Mouse (Mus musculus): ENCODE data around the gene Pbx4. TPM values are rescaled to one million over a fixed set of nuclear protein-coding genes. Genes with fewer than 3 reads are reported as not detected.

Pbx4 gene
- 10.1 and 11.4 TPM in 2 replicates for polyA plus RNA-seq (2015; fragmentation: Nextera tagmentation; extraction: Ambion mirVana)

DNA sequence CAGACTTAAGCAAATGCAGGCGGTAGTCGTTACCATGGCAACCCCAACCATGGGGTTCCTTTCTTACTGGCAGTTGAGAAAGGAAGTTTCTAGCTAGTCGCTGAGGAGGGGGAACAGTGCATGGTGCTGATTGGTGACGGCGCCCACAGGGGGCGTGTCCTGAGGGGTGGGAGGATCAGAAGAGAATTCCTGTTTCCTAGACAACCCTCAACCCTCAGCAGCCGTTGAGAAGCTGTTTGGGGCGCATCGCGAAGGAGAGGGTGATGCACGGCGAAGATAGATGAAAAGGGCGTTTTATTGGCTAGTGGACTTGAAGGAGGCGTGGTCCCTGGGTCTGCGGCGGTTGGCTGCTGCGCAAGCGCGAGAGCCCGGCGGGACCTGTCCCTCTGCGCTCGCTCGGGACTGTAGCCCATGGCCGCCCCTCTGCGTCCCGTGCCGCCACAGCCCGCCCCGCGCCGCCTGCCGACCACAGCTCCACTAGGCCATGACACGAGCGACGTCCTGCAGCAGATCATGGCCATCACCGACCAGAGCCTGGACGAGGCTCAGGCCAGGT is at the start of gene Pbx4:
Gene Pbx4 (plus strand): TSS at position 194 of the 556 bp plus-strand sequence.
- Histone ChIP-seq H3K27me3 (no peaks in the 10 kb centered on the region), H3K36me3 (no peaks in the 10 kb centered on the region), H3K27ac (peak within 1 kb of the TSS; percentile 44; the same call in 1 of the 2 replicates), H3K4me3 (peak within 1 kb of the TSS; percentile 56), H3K9ac (peak within 1 kb of the TSS; percentile 60), H3K4me1 (peaks cover 7% of the 10 kb centered on the region), H3K9me3 (no peaks in the 10 kb centered on the region), H3K4me2 (peak within 1 kb of the TSS; percentile 98)
- peak; percentile 96 for ATAC-seq (ENCODE audit: borderline replicate concordance, extremely low read depth, low FRiP score, low TSS enrichment)
- under 1% methylated on average over 38 of the region's 38 CpGs for WGBS

DNA sequence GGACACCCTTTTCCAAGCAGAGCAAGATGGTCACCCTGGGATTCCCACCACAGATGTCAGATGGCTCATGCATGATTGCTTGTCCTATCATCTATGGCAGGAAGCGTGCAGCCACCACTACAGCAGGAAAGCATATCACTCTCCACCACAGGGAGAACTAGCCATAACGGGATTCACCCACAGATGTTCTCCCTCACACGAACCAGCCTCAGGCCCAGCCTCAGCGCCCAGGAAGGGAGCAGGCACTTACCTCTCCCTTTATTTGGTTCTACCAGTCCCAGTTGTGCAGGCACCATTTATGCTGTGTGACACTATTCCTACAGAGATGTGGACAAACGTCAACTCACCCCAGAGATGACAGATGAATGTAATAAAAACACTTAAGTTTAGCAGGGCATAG is 43.2 kb upstream of the Pbx4 start:
- ATAC-seq (ENCODE audit: borderline replicate concordance, extremely low read depth, low FRiP score, low TSS enrichment): no peak
- H3K4me3 ChIP-seq: no peak overlapping the region
- no peak overlapping the region for H3K27ac ChIP-seq
- H3K36me3 ChIP-seq: peaks cover 10% of the 10 kb centered on the region
- WGBS: 89% methylated on average over 5 of the region's 5 CpGs
- H3K9ac ChIP-seq: no peak overlapping the region
- H3K4me1 ChIP-seq: peaks cover 23% of the 10 kb centered on the region
- no peak overlapping the region for H3K4me2 ChIP-seq
- H3K9me3 ChIP-seq: no peaks in the 10 kb centered on the region
- no peaks in the 10 kb centered on the region for H3K27me3 ChIP-seq

DNA sequence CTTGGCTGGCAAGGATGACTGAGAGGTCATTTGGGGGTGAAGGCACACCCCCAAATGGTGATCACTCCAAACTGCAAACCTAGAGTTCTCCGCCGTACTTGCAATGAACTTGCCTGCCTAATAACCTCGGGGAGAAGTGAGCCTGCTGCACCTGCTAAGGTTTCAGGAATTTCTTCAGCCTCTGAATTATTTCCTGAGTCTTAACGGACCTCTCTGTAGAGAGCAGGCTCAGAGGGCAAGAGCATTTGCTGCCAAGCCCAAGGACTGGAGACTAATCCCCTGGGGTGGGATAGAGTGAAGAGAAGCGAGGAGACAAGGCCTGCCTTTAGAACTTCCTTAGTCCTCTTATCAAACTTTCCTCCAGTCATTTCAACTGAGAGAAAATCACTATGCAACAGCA is 42.6 kb upstream of the Pbx4 start:
- Histone ChIP-seq H3K27ac (no peak overlapping the region), H3K36me3 (peaks cover 15% of the 10 kb centered on the region), H3K4me2 (peak overlapping the region; percentile 68; the same call in 1 of the 2 replicates), H3K9me3 (no peaks in the 10 kb centered on the region), H3K4me1 (peaks cover 23% of the 10 kb centered on the region), H3K4me3 (peak overlapping the region; percentile 95; the same call in 1 of the 2 replicates), H3K27me3 (no peaks in the 10 kb centered on the region), H3K9ac (no peak overlapping the region)
- 61% methylated on average over 5 of the region's 5 CpGs for WGBS
- ATAC-seq (ENCODE audit: borderline replicate concordance, extremely low read depth, low FRiP score, low TSS enrichment): no peak

DNA sequence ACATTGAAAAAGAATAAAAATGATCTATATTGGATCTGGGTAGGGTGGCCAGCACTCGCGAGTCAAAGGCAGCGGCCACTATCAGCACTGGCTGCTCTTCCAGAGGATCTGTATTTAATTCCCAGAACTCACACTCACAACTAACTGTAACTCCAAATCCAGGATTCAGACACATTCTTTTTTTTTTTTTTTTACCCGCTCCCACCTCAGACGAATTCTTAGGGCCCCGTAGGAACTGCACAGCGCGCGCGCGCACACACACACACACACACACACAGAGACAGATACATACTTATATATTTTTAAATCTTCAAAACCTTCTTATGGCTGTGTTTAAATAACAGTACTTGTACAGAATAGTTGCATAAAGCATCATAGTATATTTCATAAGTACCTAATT is 41.9 kb upstream of the Pbx4 start:
- H3K27me3 ChIP-seq: no peaks in the 10 kb centered on the region
- peak overlapping the region; percentile 68 for H3K4me2 ChIP-seq
- no peak for ATAC-seq (ENCODE audit: borderline replicate concordance, extremely low read depth, low FRiP score, low TSS enrichment)
- peak overlapping the region; percentile 91; the same call in 1 of the 2 replicates for H3K9ac ChIP-seq
- no peaks in the 10 kb centered on the region for H3K9me3 ChIP-seq
- peaks cover 21% of the 10 kb centered on the region for H3K36me3 ChIP-seq
- WGBS: 27% methylated on average over 11 of the region's 11 CpGs
- peak overlapping the region; percentile 77 for H3K27ac ChIP-seq
- peak overlapping the region; percentile 95 for H3K4me3 ChIP-seq
- H3K4me1 ChIP-seq: peaks cover 23% of the 10 kb centered on the region

DNA sequence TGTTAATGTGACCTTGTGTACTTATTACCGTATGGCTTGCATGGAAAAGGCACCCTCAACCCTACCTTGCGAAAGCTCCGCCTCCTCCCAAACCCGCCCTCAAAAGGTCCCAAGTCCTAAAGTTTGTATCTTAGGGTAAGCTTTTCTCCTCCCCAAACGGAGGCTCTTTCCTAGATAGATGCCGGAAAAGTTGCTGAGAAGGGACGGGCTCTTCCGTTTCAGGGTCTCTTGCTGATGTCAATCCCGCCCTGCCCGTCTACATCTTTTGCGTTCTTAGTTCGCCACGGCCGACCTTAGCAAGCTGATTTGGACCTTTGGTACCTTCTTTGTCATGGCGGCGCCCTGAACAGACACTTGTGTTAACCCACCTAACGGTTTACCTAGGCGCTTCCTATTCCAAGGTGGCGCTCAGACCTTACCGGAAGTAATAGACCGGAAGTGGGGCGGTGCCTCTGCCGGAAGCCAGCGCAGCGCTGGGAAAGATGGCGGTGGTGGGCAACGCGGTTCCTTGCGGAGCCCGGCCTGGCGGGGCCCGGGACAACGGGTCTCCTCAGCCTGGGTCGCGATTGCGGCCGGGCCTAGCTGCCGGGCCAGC is 41.4 kb upstream of the Pbx4 start, which contains the start of the genes Atp13a1 and Zfp866:
Gene Atp13a1 (plus strand): TSS at position 391 of the 595 bp plus-strand sequence.
Gene Zfp866 (minus strand): TSS at position 406 of the 595 bp plus-strand sequence.
- H3K4me1 ChIP-seq: peaks cover 23% of the 10 kb centered on the region
- H3K4me3 ChIP-seq: peak within 1 kb of the TSS; percentile 95
- peak within 1 kb of the TSS; percentile 91 for H3K9ac ChIP-seq
- WGBS: under 1% methylated on average over 38 of the region's 38 CpGs
- H3K9me3 ChIP-seq: no peaks in the 10 kb centered on the region
- H3K27me3 ChIP-seq: no peaks in the 10 kb centered on the region
- peak within 1 kb of the TSS; percentile 68 for H3K4me2 ChIP-seq
- ATAC-seq (ENCODE audit: borderline replicate concordance, extremely low read depth, low FRiP score, low TSS enrichment): peak; percentile 93
- peaks cover 26% of the 10 kb centered on the region for H3K36me3 ChIP-seq
- peak within 1 kb of the TSS; percentile 77 for H3K27ac ChIP-seq

DNA sequence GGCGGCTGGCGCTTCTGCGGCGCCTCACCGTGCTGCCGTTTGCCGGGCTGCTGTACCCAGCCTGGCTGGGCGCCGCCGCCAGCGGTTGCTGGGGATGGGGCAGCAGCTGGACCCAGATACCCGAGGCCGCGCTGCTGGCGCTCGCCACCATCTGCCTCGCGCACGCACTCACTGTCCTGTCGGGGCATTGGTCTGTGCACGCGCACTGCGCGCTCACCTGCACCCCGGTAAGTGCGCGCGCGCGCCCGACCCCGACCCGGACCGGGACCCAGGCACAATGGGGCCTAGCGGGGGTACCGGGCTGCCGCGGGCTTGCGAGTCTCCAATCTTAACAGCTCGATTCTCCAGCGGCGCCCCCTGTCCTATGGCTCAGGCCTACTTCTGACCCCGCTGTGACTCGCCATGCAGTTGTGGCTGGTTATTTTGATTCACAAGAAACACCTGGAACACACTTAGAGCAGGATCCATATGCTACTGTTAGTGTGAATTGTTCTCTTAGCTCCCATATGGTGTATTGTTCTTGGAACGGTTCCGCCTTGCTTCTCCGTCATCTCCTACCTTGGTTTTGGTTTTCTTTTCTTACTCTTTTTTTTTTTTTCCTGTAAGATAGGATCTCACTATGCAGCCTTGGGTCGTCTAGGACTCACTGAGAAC is 40.7 kb upstream of the Pbx4 start:
- Histone ChIP-seq H3K4me1 (peaks cover 23% of the 10 kb centered on the region), H3K27me3 (no peaks in the 10 kb centered on the region), H3K27ac (peak overlapping the region; percentile 77), H3K4me3 (peak overlapping the region; percentile 95), H3K4me2 (peak overlapping the region; percentile 68), H3K36me3 (peaks cover 33% of the 10 kb centered on the region), H3K9ac (peak overlapping the region; percentile 91), H3K9me3 (no peaks in the 10 kb centered on the region)
- ATAC-seq (ENCODE audit: borderline replicate concordance, extremely low read depth, low FRiP score, low TSS enrichment): peak; percentile 71
- WGBS: under 1% methylated on average over 44 of the region's 48 CpGs

DNA sequence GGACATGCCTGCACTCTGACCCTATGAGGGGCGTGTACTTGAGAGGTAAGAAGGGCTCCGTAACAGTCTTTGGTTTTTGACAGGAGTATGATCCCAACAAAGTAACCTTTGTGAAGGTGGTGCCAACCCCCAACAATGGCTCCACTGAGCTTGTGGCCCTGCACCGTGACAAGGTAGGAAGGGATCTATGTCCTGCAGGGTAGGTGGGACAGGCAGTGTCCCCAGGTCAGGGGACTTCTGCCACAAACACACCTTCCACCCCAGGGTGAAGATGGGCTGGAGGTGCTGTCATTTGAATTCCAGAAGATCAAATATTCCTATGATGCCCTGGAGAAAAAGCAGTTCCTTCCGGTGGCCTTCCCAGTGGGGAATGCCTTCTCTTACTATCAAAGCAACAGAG is 38.6 kb upstream of the Pbx4 start:
- no peak for ATAC-seq (ENCODE audit: borderline replicate concordance, extremely low read depth, low FRiP score, low TSS enrichment)
- Histone ChIP-seq H3K4me1 (peaks cover 23% of the 10 kb centered on the region), H3K4me3 (no peak overlapping the region), H3K9ac (no peak overlapping the region), H3K27me3 (no peaks in the 10 kb centered on the region), H3K36me3 (peaks cover 54% of the 10 kb centered on the region), H3K4me2 (no peak overlapping the region), H3K27ac (no peak overlapping the region), H3K9me3 (no peaks in the 10 kb centered on the region)
- WGBS: 89% methylated on average over 4 of the region's 4 CpGs

DNA sequence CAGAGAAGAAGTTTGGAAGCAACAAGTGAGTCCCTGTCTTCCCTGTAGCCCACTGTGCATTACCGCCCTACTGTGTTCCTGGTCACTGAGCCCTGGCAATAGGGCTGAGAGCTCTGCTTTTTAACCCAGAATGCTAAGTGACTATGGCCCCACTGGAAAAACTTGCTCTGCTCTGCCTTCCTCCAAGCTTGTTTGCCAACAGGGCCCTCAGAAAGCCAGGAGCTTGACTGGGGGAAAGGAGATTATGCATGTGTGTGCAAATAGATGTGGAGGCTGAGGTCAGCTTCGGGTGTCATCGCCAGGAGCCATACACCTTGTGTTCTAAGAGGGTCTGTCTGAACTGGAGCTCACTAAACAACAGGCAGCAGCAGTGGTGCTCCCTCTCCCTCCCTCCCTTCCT is 38.2 kb upstream of the Pbx4 start:
- H3K27ac ChIP-seq: no peak overlapping the region
- no peak overlapping the region for H3K4me3 ChIP-seq
- no peaks in the 10 kb centered on the region for H3K27me3 ChIP-seq
- H3K9me3 ChIP-seq: no peaks in the 10 kb centered on the region
- H3K4me1 ChIP-seq: peaks cover 23% of the 10 kb centered on the region
- H3K9ac ChIP-seq: no peak overlapping the region
- WGBS: 89% methylated on average over 3 of the region's 3 CpGs
- ATAC-seq (ENCODE audit: borderline replicate concordance, extremely low read depth, low FRiP score, low TSS enrichment): no peak
- H3K4me2 ChIP-seq: no peak overlapping the region
- peaks cover 58% of the 10 kb centered on the region for H3K36me3 ChIP-seq

DNA sequence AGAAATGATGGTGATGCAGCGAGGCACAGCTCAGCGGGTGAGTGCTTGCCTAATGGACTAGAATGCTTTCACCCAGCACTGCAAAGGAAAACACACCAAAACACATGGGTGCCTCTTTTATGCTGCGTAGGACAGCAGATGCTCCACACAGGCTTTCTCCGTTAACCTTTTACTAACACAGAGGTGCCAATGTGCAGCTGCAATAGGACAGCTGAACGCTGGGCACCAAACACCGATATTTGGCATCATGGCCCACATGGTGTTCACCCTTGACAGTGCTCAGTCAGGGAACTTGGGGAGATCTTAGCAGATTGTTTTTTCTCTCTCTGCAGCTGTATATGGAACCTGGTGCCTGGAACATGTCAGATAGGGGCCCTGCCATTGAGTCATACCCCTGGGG is 37.4 kb upstream of the Pbx4 start:
- Histone ChIP-seq H3K4me1 (peaks cover 19% of the 10 kb centered on the region), H3K4me3 (no peak overlapping the region), H3K27ac (no peak overlapping the region), H3K36me3 (peaks cover 66% of the 10 kb centered on the region), H3K27me3 (no peaks in the 10 kb centered on the region), H3K9ac (no peak overlapping the region), H3K4me2 (no peak overlapping the region), H3K9me3 (no peaks in the 10 kb centered on the region)
- ATAC-seq (ENCODE audit: borderline replicate concordance, extremely low read depth, low FRiP score, low TSS enrichment): no peak
- 93% methylated on average over 6 of the region's 6 CpGs for WGBS

DNA sequence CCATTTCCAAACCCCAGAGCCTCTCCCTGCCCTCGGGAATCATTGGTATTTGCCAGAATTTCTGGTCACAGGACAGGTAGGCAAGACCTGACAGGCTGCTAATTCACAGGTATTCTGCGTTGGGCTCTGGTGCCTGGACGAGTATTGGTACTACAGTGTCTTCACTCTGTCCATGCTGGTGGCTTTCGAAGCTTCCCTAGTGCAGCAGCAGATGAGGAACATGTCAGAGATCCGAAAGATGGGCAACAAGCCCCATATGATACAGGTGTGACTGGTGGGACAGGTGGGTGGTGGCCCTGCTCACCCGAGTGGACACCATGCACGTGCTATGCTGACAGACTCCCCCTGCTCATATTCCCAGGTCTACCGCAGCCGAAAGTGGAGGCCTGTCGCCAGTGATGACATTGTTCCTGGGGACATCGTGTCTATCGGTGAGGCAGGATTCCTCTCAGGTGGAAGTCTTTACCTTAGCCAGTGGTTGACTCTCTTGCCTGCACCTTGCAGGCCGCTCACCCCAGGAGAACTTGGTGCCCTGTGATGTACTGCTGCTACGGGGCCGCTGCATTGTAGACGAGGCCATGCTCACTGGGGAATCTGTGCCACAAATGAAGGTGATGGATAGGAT is 35.5 kb upstream of the Pbx4 start:
- no peak for ATAC-seq (ENCODE audit: borderline replicate concordance, extremely low read depth, low FRiP score, low TSS enrichment)
- no peaks in the 10 kb centered on the region for H3K27me3 ChIP-seq
- H3K9ac ChIP-seq: no peak overlapping the region
- 93% methylated on average over 16 of the region's 16 CpGs for WGBS
- H3K4me3 ChIP-seq: no peak overlapping the region
- H3K4me1 ChIP-seq: peaks cover 14% of the 10 kb centered on the region
- no peak overlapping the region for H3K4me2 ChIP-seq
- H3K9me3 ChIP-seq: no peaks in the 10 kb centered on the region
- no peak overlapping the region for H3K27ac ChIP-seq
- H3K36me3 ChIP-seq: peaks cover 84% of the 10 kb centered on the region

DNA sequence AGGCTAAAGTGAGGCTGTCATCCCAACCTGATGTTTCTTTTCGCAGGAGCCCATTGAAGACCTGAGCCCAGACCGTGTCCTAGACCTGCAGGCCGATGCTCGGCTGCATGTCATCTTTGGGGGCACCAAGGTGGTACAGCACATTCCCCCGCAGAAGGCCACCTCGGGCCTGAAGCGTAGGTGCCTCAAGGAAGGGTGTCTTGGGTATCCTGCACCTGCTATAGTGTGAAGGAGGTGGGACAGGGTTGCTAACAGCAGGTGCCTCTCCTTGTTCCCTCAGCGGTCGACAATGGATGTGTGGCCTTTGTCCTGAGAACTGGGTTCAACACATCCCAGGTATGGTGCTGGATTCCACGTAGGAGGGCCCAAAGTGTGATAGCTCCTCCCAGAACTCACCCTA is 34.6 kb upstream of the Pbx4 start:
- H3K27ac ChIP-seq: no peak overlapping the region
- ATAC-seq (ENCODE audit: borderline replicate concordance, extremely low read depth, low FRiP score, low TSS enrichment): no peak
- no peaks in the 10 kb centered on the region for H3K9me3 ChIP-seq
- H3K9ac ChIP-seq: no peak overlapping the region
- no peaks in the 10 kb centered on the region for H3K27me3 ChIP-seq
- peaks cover 6% of the 10 kb centered on the region for H3K4me1 ChIP-seq
- WGBS: 94% methylated on average over 10 of the region's 10 CpGs
- peaks cover 92% of the 10 kb centered on the region for H3K36me3 ChIP-seq
- no peak overlapping the region for H3K4me2 ChIP-seq
- H3K4me3 ChIP-seq: no peak overlapping the region

DNA sequence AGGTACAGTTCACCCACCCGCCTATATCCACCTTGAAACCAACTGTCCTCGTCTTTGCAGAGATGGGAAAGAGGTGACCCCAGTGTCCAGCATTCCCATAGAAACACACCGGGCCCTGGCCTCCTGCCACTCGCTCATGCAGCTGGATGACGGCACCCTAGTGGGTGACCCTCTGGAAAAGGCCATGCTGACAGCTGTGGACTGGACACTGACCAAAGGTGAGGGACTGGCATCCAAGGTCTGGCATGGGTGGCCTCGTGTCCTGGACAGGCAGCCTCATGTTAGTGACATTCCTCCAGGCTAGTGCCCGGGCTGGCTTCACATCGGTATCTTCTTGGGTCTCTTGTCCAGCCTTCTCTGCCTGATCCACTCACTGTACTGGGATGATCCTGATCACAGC is 33.0 kb upstream of the Pbx4 start:
- peaks cover 98% of the 10 kb centered on the region for H3K36me3 ChIP-seq
- H3K4me3 ChIP-seq: no peak overlapping the region
- H3K9me3 ChIP-seq: no peaks in the 10 kb centered on the region
- H3K9ac ChIP-seq: no peak overlapping the region
- no peak overlapping the region for H3K4me2 ChIP-seq
- WGBS: 89% methylated on average over 8 of the region's 8 CpGs
- H3K4me1 ChIP-seq: no peaks in the 10 kb centered on the region
- no peaks in the 10 kb centered on the region for H3K27me3 ChIP-seq
- ATAC-seq (ENCODE audit: borderline replicate concordance, extremely low read depth, low FRiP score, low TSS enrichment): no peak
- no peak overlapping the region for H3K27ac ChIP-seq
